Mouse (Mus musculus): ENCODE data around the gene Uba1y.
"Not testable (repeated sequence)": the region's sequence is repeated elsewhere in the genome, so short reads cannot be mapped to it uniquely, and the experiment has no call there.

The Uba1y gene

DNA sequence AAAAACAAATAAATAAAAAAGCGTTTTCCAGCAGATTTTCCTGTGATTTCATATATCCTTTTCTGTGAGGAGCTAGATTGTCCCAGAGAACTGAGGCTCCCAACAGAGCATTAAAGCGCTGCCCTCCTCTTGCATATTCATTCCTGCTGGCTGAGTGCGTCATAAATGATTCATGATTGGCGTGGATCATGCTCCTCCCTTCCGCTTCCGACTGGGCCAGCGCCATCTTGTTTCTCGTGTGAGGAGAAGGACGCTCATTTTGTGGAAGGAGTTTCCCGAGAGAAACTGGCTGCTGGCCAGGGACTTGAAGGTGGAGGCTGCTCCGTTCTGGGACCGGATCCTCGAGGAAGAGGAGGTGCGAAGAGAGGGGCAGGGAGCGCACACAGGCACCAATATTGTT is at the start of gene Uba1y:
TSS of gene Uba1y (plus strand) at position 254 of the 400 bp plus-strand sequence.
- DNase-seq (ENCODE audit: extremely low read depth, low read depth) = no peak

DNA sequence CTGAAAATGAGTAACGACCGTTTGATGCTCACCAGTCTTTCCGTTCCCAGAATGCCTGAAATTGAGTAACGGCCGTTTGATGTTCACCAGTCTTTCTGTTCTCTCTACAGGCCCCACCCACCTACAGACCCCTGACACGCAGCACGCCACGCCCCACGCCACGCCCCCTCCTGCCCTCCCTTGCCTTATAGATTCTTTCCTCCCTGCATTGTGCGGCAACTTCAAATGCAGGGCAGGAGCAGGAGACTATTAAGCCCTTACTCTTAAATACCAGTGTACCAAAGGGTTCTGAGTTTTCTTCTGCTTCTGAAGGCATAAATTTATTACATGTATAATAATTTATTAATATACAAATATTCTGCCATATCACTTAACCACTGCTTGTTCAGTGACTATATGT is 21.1 kb upstream of the Uba1y start, which contains the start of gene Zfy1:
TSS of gene Zfy1 (minus strand) at position 101 of the 400 bp plus-strand sequence.
- not testable (repeated sequence) for DNase-seq (ENCODE audit: extremely low read depth, low read depth)

DNA sequence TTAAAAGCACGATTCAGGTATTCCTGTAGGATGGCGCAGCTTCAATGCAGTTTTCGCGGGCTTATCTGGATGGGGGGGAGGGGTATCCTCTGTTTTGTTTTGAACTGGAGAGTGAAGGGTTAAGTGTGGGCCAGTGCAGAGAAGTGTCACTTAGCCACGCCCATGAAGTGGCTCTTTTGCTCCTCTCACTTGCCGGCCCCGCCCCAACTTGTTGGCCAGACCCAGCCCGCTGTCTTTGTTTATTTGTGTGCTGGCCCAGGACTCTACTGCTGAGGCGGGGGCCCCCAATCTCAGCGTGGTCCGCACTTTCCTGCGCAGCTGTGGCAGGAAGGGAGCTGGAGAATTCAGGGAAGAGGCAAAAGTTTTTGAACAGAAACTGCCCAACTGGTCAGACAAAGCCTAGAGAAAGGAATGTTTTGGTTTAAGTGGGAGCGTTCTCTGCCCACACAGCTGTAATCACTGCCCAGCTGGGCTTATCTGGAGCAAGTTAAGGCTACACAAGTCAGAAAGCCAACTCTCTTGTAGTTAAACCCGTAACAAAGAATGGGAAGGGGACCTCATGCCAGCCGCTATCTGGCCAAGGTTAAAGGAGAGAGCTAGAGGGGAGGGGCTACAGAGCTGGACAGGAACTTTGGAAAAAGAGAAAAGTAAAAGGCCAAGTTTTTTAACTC is 9.3 kb upstream of the Uba1y start:
- DNase-seq (ENCODE audit: extremely low read depth, low read depth) = no peak

DNA sequence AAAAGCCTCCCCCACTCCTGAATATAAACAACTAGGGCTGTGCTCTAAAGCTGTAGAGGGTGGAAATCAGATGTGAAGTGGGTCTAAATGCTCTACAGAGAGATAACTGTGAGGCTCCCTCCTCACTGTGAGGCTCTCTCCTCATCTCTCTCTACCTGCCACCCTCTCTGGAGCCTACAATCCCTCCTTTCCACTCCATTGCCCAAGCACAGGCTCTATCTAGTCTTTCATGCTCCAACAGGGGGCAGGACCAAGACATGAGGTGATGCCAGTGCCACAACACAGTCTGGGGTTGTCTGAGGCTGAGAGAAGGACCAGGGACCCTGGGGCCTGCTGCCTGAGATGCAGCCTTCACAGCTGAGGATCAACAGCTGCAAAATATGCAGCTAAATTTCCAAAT is 54.0 kb downstream of the Uba1y start:
- DNase-seq (ENCODE audit: extremely low read depth, low read depth) = no peak

DNA sequence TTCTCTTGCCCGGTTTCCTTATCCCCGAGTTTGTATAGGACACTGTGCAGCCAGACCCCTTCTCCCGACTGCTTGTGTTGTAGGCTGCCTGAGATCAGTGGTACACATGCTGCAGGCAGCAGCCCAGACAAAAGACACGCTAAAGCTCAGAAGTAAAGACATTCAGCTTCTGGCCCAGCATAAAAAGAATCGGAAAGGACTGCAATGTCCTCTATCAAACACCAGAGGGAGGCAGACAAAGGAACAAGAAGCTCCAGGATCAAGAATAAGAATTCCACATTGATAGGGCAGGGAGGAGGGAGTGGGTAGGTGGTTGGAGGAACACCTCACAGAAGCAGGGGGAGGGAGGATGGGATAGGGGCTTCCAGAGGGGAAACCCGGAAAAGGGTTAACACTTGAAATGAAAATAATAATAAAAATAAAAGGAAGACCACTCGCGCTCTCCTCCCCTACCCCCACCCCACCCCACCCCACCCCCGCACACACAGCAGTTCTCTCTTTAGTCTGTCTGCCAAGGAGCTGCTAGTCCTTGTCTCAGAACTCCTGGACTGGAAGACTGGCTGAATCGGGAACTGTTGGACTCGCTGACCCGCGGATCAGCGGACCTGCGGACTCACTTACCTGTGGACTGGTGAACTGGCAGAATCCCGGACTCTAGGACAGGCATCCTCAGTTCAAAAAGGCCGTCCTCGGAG is 54.6 kb downstream of the Uba1y start:
- no peak for DNase-seq (ENCODE audit: extremely low read depth, low read depth)
